Mouse (Mus musculus): Measurements from ENCODE around the gene Elp1. TPM values are rescaled to one million over a fixed set of nuclear protein-coding genes. Genes with fewer than 3 reads are reported as not detected.

The Elp1 gene
- total RNA-seq, 1 experiment: 75.7 TPM

GRCm38 (mm10) chr4:56829511-56829921 is 27.4 kb upstream of the Elp1 start:
- in situ Hi-C loops (cut with MboI; ENCODE audit: low sequenced_read_pairs in 2 of 2, unreplicated experiment in 2 of 2): no loop called here
- H3K36me3 ChIP-seq (ENCODE audit: control insufficient read depth, insufficient read depth, low read length, poor library complexity, severe bottlenecking): peaks cover 42% of the 10 kb centered on the region
- DNase-seq (ENCODE audit: low read depth, low spot score): no peak

GRCm38 (mm10) chr4:56828932-56829331 is 26.8 kb upstream of the Elp1 start:
- no peak for DNase-seq (ENCODE audit: low read depth, low spot score)
- peaks cover 44% of the 10 kb centered on the region for H3K36me3 ChIP-seq (ENCODE audit: control insufficient read depth, insufficient read depth, low read length, poor library complexity, severe bottlenecking)
- H3K4me3 ChIP-seq (ENCODE audit: insufficient read depth in 1 of 2, low read depth in 1 of 2, low read length in 2 of 2, poor library complexity in 1 of 2, severe bottlenecking in 1 of 2): no peak overlapping the region
- in situ Hi-C loops (cut with MboI; ENCODE audit: low sequenced_read_pairs in 2 of 2, unreplicated experiment in 2 of 2): no loop called here
- no peaks in the 10 kb centered on the region for H3K9me3 ChIP-seq (ENCODE audit: control insufficient read depth, insufficient read depth, low read depth, low read length)
- H3K27ac ChIP-seq (ENCODE audit: insufficient read depth, low read depth, low read length, poor library complexity, severe bottlenecking): no peak overlapping the region
- H3K4me1 ChIP-seq (ENCODE audit: control insufficient read depth in 2 of 2, insufficient read depth in 2 of 2, low read length in 2 of 2, poor library complexity in 1 of 2): no peaks in the 10 kb centered on the region; a peak in 1 of 4 replicates
- H3K9ac ChIP-seq (ENCODE audit: insufficient read depth, low read depth, low read length, poor library complexity, severe bottlenecking): no peak overlapping the region
- TF ChIP-seq ZC3H11A (IDR thresholded peaks at IDR 0.05; ENCODE audit: borderline replicate concordance, low read depth, low read length): no peak
- TF ChIP-seq MAFK (IDR thresholded peaks at IDR 0.05; ENCODE audit: insufficient read depth, low read depth, low read length): no peak
- TF ChIP-seq ZNF384 (IDR thresholded peaks at IDR 0.05; ENCODE audit: low read depth, low read length): no peak
- TF ChIP-seq CHD2 (IDR thresholded peaks at IDR 0.05; ENCODE audit: low read depth, low read length): no peak
- TF ChIP-seq HCFC1 (IDR thresholded peaks at IDR 0.05; ENCODE audit: borderline replicate concordance, insufficient read depth, low read length): no peak

More at GRCm38 (mm10) chr4:56829511-56829921, 27.4 kb upstream of the Elp1 start:
- Histone ChIP-seq H3K9me3 (ENCODE audit: control insufficient read depth, insufficient read depth, low read depth, low read length) (no peaks in the 10 kb centered on the region), H3K27ac (ENCODE audit: insufficient read depth, low read depth, low read length, poor library complexity, severe bottlenecking) (no peak overlapping the region), H3K4me1 (ENCODE audit: control insufficient read depth in 2 of 2, insufficient read depth in 2 of 2, low read length in 2 of 2, poor library complexity in 1 of 2) (no peaks in the 10 kb centered on the region; a peak in 1 of 4 replicates), H3K9ac (ENCODE audit: insufficient read depth, low read depth, low read length, poor library complexity, severe bottlenecking) (no peak overlapping the region), H3K4me3 (ENCODE audit: insufficient read depth in 1 of 2, low read depth in 1 of 2, low read length in 2 of 2, poor library complexity in 1 of 2, severe bottlenecking in 1 of 2) (no peak overlapping the region)
- TF ChIP-seq CHD2 (IDR thresholded peaks at IDR 0.05; ENCODE audit: low read depth, low read length): no peak
- TF ChIP-seq HCFC1 (IDR thresholded peaks at IDR 0.05; ENCODE audit: borderline replicate concordance, insufficient read depth, low read length): no peak
- no peak for TF ChIP-seq ZC3H11A (IDR thresholded peaks at IDR 0.05; ENCODE audit: borderline replicate concordance, low read depth, low read length)
- TF ChIP-seq ZNF384 (IDR thresholded peaks at IDR 0.05; ENCODE audit: low read depth, low read length): no peak
- no peak for TF ChIP-seq MAFK (IDR thresholded peaks at IDR 0.05; ENCODE audit: insufficient read depth, low read depth, low read length)

GRCm38 (mm10) chr4:56824231-56824630 is 22.1 kb upstream of the Elp1 start:
- DNase-seq (ENCODE audit: low read depth, low spot score): no peak
- TF ChIP-seq MAFK (IDR thresholded peaks at IDR 0.05; ENCODE audit: insufficient read depth, low read depth, low read length) (no peak), ZNF384 (IDR thresholded peaks at IDR 0.05; ENCODE audit: low read depth, low read length) (no peak), ZC3H11A (IDR thresholded peaks at IDR 0.05; ENCODE audit: borderline replicate concordance, low read depth, low read length) (no peak), HCFC1 (IDR thresholded peaks at IDR 0.05; ENCODE audit: borderline replicate concordance, insufficient read depth, low read length) (no peak), CHD2 (IDR thresholded peaks at IDR 0.05; ENCODE audit: low read depth, low read length) (no peak)
- Histone ChIP-seq H3K36me3 (ENCODE audit: control insufficient read depth, insufficient read depth, low read length, poor library complexity, severe bottlenecking) (peaks cover 22% of the 10 kb centered on the region), H3K9me3 (ENCODE audit: control insufficient read depth, insufficient read depth, low read depth, low read length) (no peaks in the 10 kb centered on the region), H3K4me1 (ENCODE audit: control insufficient read depth in 2 of 2, insufficient read depth in 2 of 2, low read length in 2 of 2, poor library complexity in 1 of 2) (no peaks in the 10 kb centered on the region), H3K27ac (ENCODE audit: insufficient read depth, low read depth, low read length, poor library complexity, severe bottlenecking) (no peak overlapping the region), H3K9ac (ENCODE audit: insufficient read depth, low read depth, low read length, poor library complexity, severe bottlenecking) (no peak overlapping the region), H3K4me3 (ENCODE audit: insufficient read depth in 1 of 2, low read depth in 1 of 2, low read length in 2 of 2, poor library complexity in 1 of 2, severe bottlenecking in 1 of 2) (no peak overlapping the region)
- in situ Hi-C loops (cut with MboI; ENCODE audit: low sequenced_read_pairs in 2 of 2, unreplicated experiment in 2 of 2): no loop called here

GRCm38 (mm10) chr4:56820017-56820550 is 18.0 kb upstream of the Elp1 start:
- DNase-seq (ENCODE audit: low read depth, low spot score): no peak

DNA sequence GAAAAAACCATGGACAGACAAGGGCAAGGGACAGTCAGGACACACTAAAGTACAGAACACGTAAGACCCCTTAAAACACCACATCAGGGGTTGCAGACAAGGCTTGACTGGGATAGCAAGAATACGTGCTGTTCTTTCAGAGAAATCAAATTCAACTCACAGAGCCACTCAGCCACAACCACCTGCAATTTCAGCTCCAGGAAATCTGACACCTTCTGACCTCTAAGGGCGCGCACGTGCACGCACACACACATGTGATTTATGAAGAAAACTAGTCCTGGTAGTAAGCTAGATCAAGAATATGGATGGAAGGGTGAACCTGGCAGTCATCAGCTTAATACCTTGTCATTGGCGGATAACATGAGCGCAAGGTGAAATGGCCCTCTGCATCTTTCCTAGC is 13.0 kb upstream of the Elp1 start:
- H3K27ac ChIP-seq (ENCODE audit: insufficient read depth, low read depth, low read length, poor library complexity, severe bottlenecking): no peak overlapping the region
- in situ Hi-C loops (cut with MboI; ENCODE audit: low sequenced_read_pairs in 2 of 2, unreplicated experiment in 2 of 2): no loop called here
- no peak for TF ChIP-seq CHD2 (IDR thresholded peaks at IDR 0.05; ENCODE audit: low read depth, low read length)
- TF ChIP-seq ZNF384 (IDR thresholded peaks at IDR 0.05; ENCODE audit: low read depth, low read length): no peak
- no peak for TF ChIP-seq ZC3H11A (IDR thresholded peaks at IDR 0.05; ENCODE audit: borderline replicate concordance, low read depth, low read length)
- TF ChIP-seq MAFK (IDR thresholded peaks at IDR 0.05; ENCODE audit: insufficient read depth, low read depth, low read length): no peak
- TF ChIP-seq HCFC1 (IDR thresholded peaks at IDR 0.05; ENCODE audit: borderline replicate concordance, insufficient read depth, low read length): no peak
- H3K9me3 ChIP-seq (ENCODE audit: control insufficient read depth, insufficient read depth, low read depth, low read length): no peaks in the 10 kb centered on the region
- H3K36me3 ChIP-seq (ENCODE audit: control insufficient read depth, insufficient read depth, low read length, poor library complexity, severe bottlenecking): peaks cover 21% of the 10 kb centered on the region
- no peak overlapping the region for H3K4me3 ChIP-seq (ENCODE audit: insufficient read depth in 1 of 2, low read depth in 1 of 2, low read length in 2 of 2, poor library complexity in 1 of 2, severe bottlenecking in 1 of 2)
- DNase-seq (ENCODE audit: low read depth, low spot score): no peak
- no peak overlapping the region for H3K9ac ChIP-seq (ENCODE audit: insufficient read depth, low read depth, low read length, poor library complexity, severe bottlenecking)
- no peaks in the 10 kb centered on the region for H3K4me1 ChIP-seq (ENCODE audit: control insufficient read depth in 2 of 2, insufficient read depth in 2 of 2, low read length in 2 of 2, poor library complexity in 1 of 2)

More at GRCm38 (mm10) chr4:56820017-56820550, 18.0 kb upstream of the Elp1 start:
- Histone ChIP-seq H3K36me3 (ENCODE audit: control insufficient read depth, insufficient read depth, low read length, poor library complexity, severe bottlenecking) (peaks cover 29% of the 10 kb centered on the region), H3K4me1 (ENCODE audit: control insufficient read depth in 2 of 2, insufficient read depth in 2 of 2, low read length in 2 of 2, poor library complexity in 1 of 2) (no peaks in the 10 kb centered on the region), H3K9me3 (ENCODE audit: control insufficient read depth, insufficient read depth, low read depth, low read length) (no peaks in the 10 kb centered on the region), H3K27ac (ENCODE audit: insufficient read depth, low read depth, low read length, poor library complexity, severe bottlenecking) (no peak overlapping the region), H3K9ac (ENCODE audit: insufficient read depth, low read depth, low read length, poor library complexity, severe bottlenecking) (no peak overlapping the region), H3K4me3 (ENCODE audit: insufficient read depth in 1 of 2, low read depth in 1 of 2, low read length in 2 of 2, poor library complexity in 1 of 2, severe bottlenecking in 1 of 2) (no peak overlapping the region)
- no peak for TF ChIP-seq MAFK (IDR thresholded peaks at IDR 0.05; ENCODE audit: insufficient read depth, low read depth, low read length)
- TF ChIP-seq CHD2 (IDR thresholded peaks at IDR 0.05; ENCODE audit: low read depth, low read length): no peak
- no peak for TF ChIP-seq HCFC1 (IDR thresholded peaks at IDR 0.05; ENCODE audit: borderline replicate concordance, insufficient read depth, low read length)
- in situ Hi-C loops (cut with MboI; ENCODE audit: low sequenced_read_pairs in 2 of 2, unreplicated experiment in 2 of 2): no loop called here
